Mouse (Mus musculus) layer of hippocampus, adult 18-20 months (tissue): ENCODE measurements around the gene Krtap16-1. TPM values are rescaled to one million over a fixed set of nuclear protein-coding genes. Genes with fewer than 3 reads are reported as not detected.

Experiments used
- DNase-seq, 2 experiments: peaks; one replicate each; pipeline ENCODE4 v3.0.0; 2022; ENCODE audit warnings: low spot score in 2 of 2
- total RNA-seq, 2 experiments: library from RNA; stranded (reverse); gene quantifications; 2 replicates each; pipeline ENCODE4 v1.2.3; 2021

The Krtap16-1 gene
- total RNA-seq, 2 experiments from 2014 or later, result not detected

DNA sequence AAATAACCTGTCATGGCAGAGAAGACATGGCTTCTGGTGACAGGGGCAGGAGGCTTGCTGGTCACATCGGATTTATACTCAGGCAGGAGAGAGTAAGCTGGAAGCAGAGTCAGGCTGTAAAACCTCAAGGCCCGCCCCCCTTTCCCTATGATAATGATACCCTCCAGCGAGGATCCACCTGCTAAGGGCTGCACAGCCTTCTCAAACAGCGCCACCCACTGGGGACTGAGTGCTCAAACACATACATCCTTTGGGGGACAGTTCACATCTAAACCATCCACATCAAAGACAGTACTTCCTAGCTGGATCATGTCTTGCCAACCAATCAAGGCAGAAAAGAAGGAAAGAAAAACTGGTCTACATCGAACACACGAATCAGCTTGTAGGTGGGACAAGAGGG lies 22.2 kb downstream of the Krtap16-1 start:
- DNase-seq, result no peak

- no peak for DNase-seq
Observed at GRCm38 (mm10) chr11:99948175-99948574, 38.2 kb downstream of the Krtap16-1 start, which contains the start of gene Krtap9-5. Krtap9-5 (plus strand) TSS chr11:99948475.

DNA sequence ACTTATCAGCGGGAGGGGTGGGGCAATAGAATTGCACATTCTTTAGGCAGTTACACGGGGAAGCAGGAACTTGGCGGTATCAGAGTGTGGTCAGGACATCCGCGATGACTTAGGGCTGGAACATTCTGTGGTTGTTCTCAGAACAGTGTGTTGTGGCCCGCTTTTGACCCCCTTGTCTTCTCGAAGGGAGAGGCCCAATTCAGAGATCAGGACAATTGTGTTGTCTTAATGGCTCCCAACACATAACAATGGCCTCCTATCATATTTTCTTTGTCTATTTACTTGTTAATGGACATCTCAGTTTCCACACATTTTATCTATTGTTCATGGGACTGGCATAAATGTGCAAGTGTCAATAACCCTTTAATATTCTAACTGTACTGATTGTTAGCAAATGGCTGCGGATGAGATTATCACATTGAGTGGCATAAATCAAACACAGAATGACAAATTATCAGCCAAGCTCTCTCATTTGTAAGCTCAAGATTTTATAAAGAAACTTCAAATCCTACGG lies 48.6 kb downstream of the Krtap16-1 start:
- no peak for DNase-seq

GRCm38 (mm10) chr11:99935991-99936390 lies 50.4 kb downstream of the Krtap16-1 start, which contains the start of gene Krtap31-2:
Krtap31-2 (plus strand) TSS chr11:99936291.
- DNase-seq, result no peak

Other genes starting within 250 kb of the Krtap16-1 start
- not detected for gene Gm11595, start 213.7 kb downstream of the Krtap16-1 start, total RNA-seq
- not detected for gene Krtap4-8, start 205.9 kb downstream of the Krtap16-1 start, total RNA-seq
- not detected for gene Krtap4-9, start 201.4 kb downstream of the Krtap16-1 start, total RNA-seq
- gene Gm11596, start 193.1 kb downstream of the Krtap16-1 start, total RNA-seq, result not detected
- gene Gm11569, start 187.7 kb downstream of the Krtap16-1 start, total RNA-seq, result not detected
- not detected for gene Gm11554, start 182.2 kb downstream of the Krtap16-1 start, total RNA-seq
- gene Krtap4-13, start 176.7 kb downstream of the Krtap16-1 start, total RNA-seq, result not detected
- gene Gm11564, start 170.9 kb downstream of the Krtap16-1 start, total RNA-seq, result not detected
- gene 2300003K06Rik, start 148.5 kb downstream of the Krtap16-1 start, total RNA-seq, result not detected
- gene Krtap4-16, start 135.0 kb downstream of the Krtap16-1 start, total RNA-seq, result not detected
- gene Gm11568, start 128.7 kb downstream of the Krtap16-1 start, total RNA-seq, result not detected
- not detected for gene Gm11559, start 122.1 kb downstream of the Krtap16-1 start, total RNA-seq
- not detected for gene Krtap9-1, start 113.2 kb downstream of the Krtap16-1 start, total RNA-seq
- gene Gm11567, start 107.4 kb downstream of the Krtap16-1 start, total RNA-seq, result not detected
- not detected for gene Krtap31-1, start 78.7 kb downstream of the Krtap16-1 start, total RNA-seq
- gene Gm11565, start 71.8 kb downstream of the Krtap16-1 start, total RNA-seq, result not detected
- not detected for gene Krtap31-2, start 50.3 kb downstream of the Krtap16-1 start, total RNA-seq
- not detected for gene Krtap9-5, start 38.1 kb downstream of the Krtap16-1 start, total RNA-seq
- not detected for gene Krtap29-1, start 7.5 kb downstream of the Krtap16-1 start, total RNA-seq
- not detected for gene Krtap17-1, start 7.4 kb upstream of the Krtap16-1 start, total RNA-seq
- gene Krt33a, start 29.6 kb upstream of the Krtap16-1 start, total RNA-seq, result not detected
- not detected for gene Krt33b, start 43.3 kb upstream of the Krtap16-1 start, total RNA-seq
- gene Krt34, start 55.0 kb upstream of the Krtap16-1 start, total RNA-seq, result not detected
- gene Krt31, start 64.0 kb upstream of the Krtap16-1 start, total RNA-seq, result not detected
- gene Krt32, start 101.6 kb upstream of the Krtap16-1 start, total RNA-seq, result not detected
- not detected for gene Krt35, start 109.6 kb upstream of the Krtap16-1 start, total RNA-seq
- not detected for gene Krt36, start 119.0 kb upstream of the Krtap16-1 start, total RNA-seq
- not detected for gene Krt13, start 135.0 kb upstream of the Krtap16-1 start, total RNA-seq
- under 1 TPM in 1 of 2 experiments, not detected in 1; 0.51 TPM for gene Krt15, start 149.3 kb upstream of the Krtap16-1 start, total RNA-seq
- gene Krt19, start 162.1 kb upstream of the Krtap16-1 start, total RNA-seq, result not detected
- 1 to 10 TPM; 3.8 to 4.4 TPM for gene Krt9, start 206.6 kb upstream of the Krtap16-1 start, total RNA-seq
- not detected for gene Krt14, start 221.0 kb upstream of the Krtap16-1 start, total RNA-seq